Mouse (Mus musculus): Measurements from ENCODE around the gene Il17rd. TPM values are rescaled to one million over a fixed set of nuclear protein-coding genes. Genes with fewer than 3 reads are reported as not detected.

Gene Il17rd
- polyA plus RNA-seq, 1 experiment from 2014 or later = 1.1 TPM

DNA sequence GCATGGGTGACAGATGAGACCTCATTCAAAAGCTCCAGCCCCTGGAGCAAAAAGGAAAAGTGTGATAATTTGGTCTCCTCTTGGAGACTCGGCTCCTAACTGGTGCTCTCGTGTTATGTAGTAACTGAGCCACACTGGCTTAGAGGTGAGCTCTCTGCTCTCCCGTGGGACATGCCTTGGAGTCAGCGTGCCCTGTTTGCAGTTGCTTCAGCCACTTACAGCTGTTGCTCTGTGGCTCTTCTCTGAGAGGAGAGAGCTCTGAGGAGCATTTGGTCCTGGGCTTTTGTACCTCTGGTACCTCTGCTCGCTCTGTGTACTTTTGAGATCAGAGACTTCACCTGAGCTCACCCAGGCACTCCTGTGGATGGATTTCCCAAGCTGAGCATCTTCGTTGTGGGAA, 116.3 kb downstream of the Il17rd start:
- WGBS = 72% methylated on average over 6 of the region's 6 CpGs
- no peaks in the 10 kb centered on the region; the same call in 1 of the 2 replicates for H3K4me1 ChIP-seq (replicated peaks; ENCODE audit: control insufficient read depth, insufficient read depth)
- no peak overlapping the region for H3K4me3 ChIP-seq (ENCODE audit: low read depth, low read length)
- DNase-seq (ENCODE audit: low spot score) = no peak
- H3K36me3 ChIP-seq (ENCODE audit: control insufficient read depth, insufficient read depth, low read length) = no peaks in the 10 kb centered on the region
- no peak overlapping the region for H3K27ac ChIP-seq (replicated peaks)
- ATAC-seq (ENCODE audit: low FRiP score, low TSS enrichment) = no peak
- no peak overlapping the region for H3K4me2 ChIP-seq (replicated peaks; ENCODE audit: low read depth)
- H3K9ac ChIP-seq (ENCODE audit: low read length) = no peak overlapping the region
- no peaks in the 10 kb centered on the region for H3K9me3 ChIP-seq (ENCODE audit: control insufficient read depth, low read length)
- no peak for TF ChIP-seq CTCF (IDR thresholded peaks at IDR 0.05; ENCODE audit: low read depth)
- TF ChIP-seq EP300 (optimal IDR thresholded peaks at IDR 0.05) = no peak
- H3K27me3 ChIP-seq (ENCODE audit: control insufficient read depth, insufficient read depth, low read length) = no peaks in the 10 kb centered on the region

DNA sequence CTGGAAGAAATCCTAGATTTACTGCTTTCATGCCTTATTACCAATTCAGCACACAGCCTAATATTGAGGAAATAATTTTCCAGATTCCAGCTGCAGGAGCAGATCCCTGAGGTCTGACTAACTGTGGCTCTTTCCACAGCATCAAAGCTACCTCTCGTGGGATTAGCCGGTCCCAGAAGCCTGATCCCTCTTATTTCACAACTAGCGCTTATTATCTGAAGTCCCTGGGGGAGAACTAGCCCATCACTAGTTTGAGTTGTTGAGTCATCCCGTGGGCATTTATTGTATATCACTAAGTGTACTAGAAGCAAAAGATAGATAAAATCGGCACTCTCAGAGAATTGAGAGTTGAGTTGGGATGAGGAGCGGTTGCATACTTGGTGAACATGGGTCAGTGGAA, 117.3 kb downstream of the Il17rd start:
- 83% methylated on average over 6 of the region's 6 CpGs for WGBS
- H3K36me3 ChIP-seq (ENCODE audit: control insufficient read depth, insufficient read depth, low read length) = no peaks in the 10 kb centered on the region
- TF ChIP-seq EP300 (optimal IDR thresholded peaks at IDR 0.05) = no peak
- no peak for TF ChIP-seq CTCF (IDR thresholded peaks at IDR 0.05; ENCODE audit: low read depth)
- ATAC-seq (ENCODE audit: low FRiP score, low TSS enrichment) (no peak), DNase-seq (ENCODE audit: low spot score) (no peak)
- H3K27ac ChIP-seq (replicated peaks) = no peak overlapping the region
- no peaks in the 10 kb centered on the region; the same call in 1 of the 2 replicates for H3K4me1 ChIP-seq (replicated peaks; ENCODE audit: control insufficient read depth, insufficient read depth)
- no peaks in the 10 kb centered on the region for H3K9me3 ChIP-seq (ENCODE audit: control insufficient read depth, low read length)
- H3K27me3 ChIP-seq (ENCODE audit: control insufficient read depth, insufficient read depth, low read length) = no peaks in the 10 kb centered on the region
- H3K4me3 ChIP-seq (ENCODE audit: low read depth, low read length) = no peak overlapping the region
- no peak overlapping the region for H3K9ac ChIP-seq (ENCODE audit: low read length)
- H3K4me2 ChIP-seq (replicated peaks; ENCODE audit: low read depth) = no peak overlapping the region

Other genes with a start within 250 kb of the Il17rd start
- gene Asb14, start 144.4 kb upstream of the Il17rd start, polyA plus RNA-seq (2015; fragmentation: Nextera tagmentation; extraction: Ambion mirVana) = 0.12 and 0.19 TPM in 2 replicates
- gene Appl1, start 67.7 kb upstream of the Il17rd start, polyA plus RNA-seq (2015; fragmentation: Nextera tagmentation; extraction: Ambion mirVana) = 22.0 and 25.5 TPM in 2 replicates
- gene Hesx1, start 44.5 kb upstream of the Il17rd start, polyA plus RNA-seq (2015; fragmentation: Nextera tagmentation; extraction: Ambion mirVana) = 0.19 TPM in 1 of 2 replicates, not detected in the other
- gene Arhgef3, start 76.0 kb downstream of the Il17rd start, polyA plus RNA-seq (2015; fragmentation: Nextera tagmentation; extraction: Ambion mirVana) = 13.1 and 14.1 TPM in 2 replicates

Data from stomach, postnatal 0 days (tissue).